Mouse (Mus musculus) embryonic stem cell, embryonic (primary cell): ENCODE data around the gene Opn1mw.
"Not testable (repeated sequence)": the region's sequence is repeated elsewhere in the genome, so short reads cannot be mapped to it uniquely, and the experiment has no call there.

Source experiments
- CTCF ChIA-PET, 4 experiments: fragments of 300-600 bp in 2 of 4; fragments of 350-600 bp in 2 of 4; sonication (Branson Sonifier 250); formaldehyde crosslinking; loops; one replicate each; lab custom pipeline; 2022; ENCODE audit warnings: inconsistent platforms in 2 of 4; lab: Charles Lee
- POLR2A ChIA-PET, 4 experiments: fragments of 300-600 bp in 2 of 4; fragments of 350-600 bp in 2 of 4; sonication (Branson Sonifier 250); formaldehyde crosslinking; loops; one replicate each; lab custom pipeline; 2022; ENCODE audit warnings: antibody characterized with exemption in 4 of 4, inconsistent platforms in 1 of 4; lab: Charles Lee

Gene Opn1mw

DNA sequence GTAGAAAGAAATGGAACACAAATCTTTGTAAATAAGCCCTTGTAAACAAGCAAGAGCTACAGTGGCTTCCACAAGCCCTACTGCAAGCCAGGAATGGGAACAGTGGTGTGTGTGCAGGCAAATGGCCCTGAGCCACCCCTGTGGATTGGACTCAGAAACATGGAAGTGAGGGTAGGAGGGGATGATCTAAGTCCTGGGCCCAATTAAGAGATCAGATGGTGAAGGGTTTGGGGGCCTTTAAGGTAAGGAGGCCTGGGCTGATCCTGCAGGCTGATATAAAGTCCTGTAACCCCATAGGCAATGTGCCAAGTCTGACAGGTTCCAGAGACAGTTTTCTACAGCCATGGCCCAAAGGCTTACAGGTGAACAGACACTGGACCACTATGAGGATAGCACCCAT is at the start of gene Opn1mw:
Opn1mw (plus strand) TSS at position 301 of the 400 bp plus-strand sequence.
- ChIA-PET CTCF (no interaction called here), POLR2A (no interaction called here)

DNA sequence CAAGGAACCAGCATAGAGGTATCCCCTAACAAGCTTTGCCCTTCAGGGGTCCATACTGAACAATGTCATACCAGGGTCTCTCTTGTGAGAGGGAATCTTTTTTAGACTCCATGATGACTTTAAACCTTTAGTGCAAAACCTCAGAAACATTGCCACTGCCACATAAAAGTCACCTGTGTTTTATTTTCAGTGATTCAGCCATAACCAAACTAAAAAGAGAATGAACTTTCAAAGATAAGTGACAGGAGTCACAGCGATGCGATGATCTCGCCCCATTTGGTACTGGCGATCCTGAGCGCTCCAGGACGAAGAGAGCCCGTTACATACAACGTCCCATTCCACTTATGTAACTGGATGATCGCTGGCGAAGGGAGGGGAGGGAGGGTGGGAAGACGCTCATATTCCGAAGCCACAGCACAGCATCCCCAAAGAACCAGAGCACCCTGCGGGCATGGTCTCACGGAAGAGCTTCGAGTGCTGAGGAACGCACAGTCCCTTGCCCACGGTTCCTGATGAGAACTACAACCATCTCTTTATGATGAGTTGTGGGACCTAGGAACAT is 42.9 kb upstream of the Opn1mw start:
- ChIA-PET POLR2A (interaction anchor here in 3 of 4 experiments (0.6 to 2.3 kb wide), 40 partner anchors 8 to 625 kb away, joined by 3 to 22 read pairs (median 4); partner anchors contain the start of genes Irak1 (in 3 of the 3), Rpl10 (in 3 of the 3), G6pdx (in 2 of the 3) and Hcfc1 (in 2 of the 3)), CTCF (interaction anchor here in 2 of 4 experiments (1.5 to 1.9 kb wide), 2 partner anchors 60 to 164 kb away, joined by 4 to 6 read pairs; partner anchors contain the start of gene Irak1 (in 1 of the 2))

DNA sequence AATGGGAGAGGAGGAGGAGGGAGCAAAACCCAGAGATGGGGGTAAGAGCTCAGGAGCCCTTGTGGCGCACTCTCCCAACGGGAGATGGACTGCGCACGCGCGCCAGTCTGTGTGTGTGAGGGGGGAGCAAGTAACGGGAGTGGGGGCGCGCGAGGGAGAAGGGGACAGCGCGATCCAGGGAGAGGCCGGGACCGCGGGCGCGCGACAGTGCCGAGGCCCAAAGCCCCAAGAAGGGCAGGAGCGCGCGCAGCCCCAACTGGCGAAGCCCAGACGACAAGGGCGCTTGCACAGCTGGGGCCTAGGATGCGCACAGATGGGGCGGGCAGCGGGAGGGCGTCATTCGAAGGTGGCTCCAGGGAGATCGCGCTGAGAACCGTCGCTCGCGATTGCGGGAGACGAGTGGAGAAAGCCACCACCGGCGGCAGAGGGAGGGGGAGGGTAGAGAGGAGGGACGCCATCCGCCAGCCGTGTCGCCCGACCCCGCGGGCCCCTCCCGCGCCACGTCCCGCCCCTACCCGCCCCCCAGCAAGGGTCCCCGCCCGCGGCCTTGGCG is 42.2 kb upstream of the Opn1mw start:
- ChIA-PET POLR2A (interaction anchor here (0.6 to 2.3 kb wide), 47 partner anchors 8 to 683 kb away, joined by 3 to 22 read pairs (median 4); partner anchors contain the start of genes Irak1 (in 3 of the 4), G6pdx (in 2 of the 4), Hcfc1 (in 2 of the 4) and Rpl10 (in 2 of the 4)), CTCF (interaction anchor here in 2 of 4 experiments (1.5 to 1.9 kb wide), 2 partner anchors 61 to 164 kb away, joined by 4 to 6 read pairs; partner anchors contain the start of gene Irak1 (in 1 of the 2))

DNA sequence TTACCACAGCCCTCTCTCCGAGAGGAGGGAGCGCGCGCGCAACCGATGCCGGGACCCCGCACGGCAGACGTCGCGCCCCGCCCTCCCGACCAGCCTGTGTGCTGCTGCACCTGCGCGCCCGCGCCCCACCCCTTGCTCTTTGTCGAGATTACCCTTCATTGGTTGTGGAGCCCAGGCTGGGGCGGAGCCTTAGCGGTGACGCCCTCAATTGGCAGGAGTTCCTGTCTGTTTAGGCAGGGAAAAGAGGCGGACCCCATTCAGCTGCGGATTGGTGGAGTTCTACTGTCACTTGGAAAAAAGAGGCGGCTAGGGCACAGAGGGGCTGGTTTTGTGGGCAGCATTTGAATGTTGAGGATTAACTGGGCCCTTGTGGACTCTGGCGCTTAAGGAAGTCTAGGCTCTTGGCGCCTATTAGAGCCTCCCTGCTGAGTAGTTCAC is 41.6 kb upstream of the Opn1mw start:
- POLR2A ChIA-PET = interaction anchor here (0.8 to 2.3 kb wide), 26 partner anchors 9 to 684 kb away, joined by 3 to 22 read pairs (median 5); partner anchors contain the start of genes Irak1 (in 3 of the 4), Hcfc1 (in 2 of the 4), Rpl10 (in 2 of the 4) and G6pdx (in 1 of the 4)
- CTCF ChIA-PET = interaction anchor here in 2 of 4 experiments (1.5 to 1.9 kb wide), 2 partner anchors 62 to 163 kb away, joined by 4 to 6 read pairs; partner anchors contain the start of gene Irak1 (in 1 of the 2)

DNA sequence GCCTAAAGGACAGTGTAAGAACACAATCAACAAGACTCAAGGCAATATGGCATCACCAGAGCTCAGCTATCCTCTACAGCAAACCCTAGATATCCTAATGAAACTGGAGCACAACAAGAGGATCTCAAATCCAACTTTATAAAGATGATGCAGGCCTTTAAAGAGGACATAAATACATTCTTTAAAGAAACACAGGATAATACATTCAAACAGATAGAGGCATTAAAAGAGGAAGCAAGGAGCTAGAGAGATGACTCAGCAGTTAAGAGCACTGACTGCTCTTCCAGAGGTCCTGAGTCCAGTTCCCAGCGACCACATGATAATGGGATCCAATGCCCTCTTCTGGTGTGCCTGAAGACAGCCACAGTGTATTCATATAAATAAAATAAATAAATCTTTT is 32.1 kb upstream of the Opn1mw start:
- POLR2A ChIA-PET = interaction anchor here (0.5 to 1.8 kb wide), 8 partner anchors 9 to 530 kb away, joined by 3 to 6 read pairs (median 4); partner anchors contain the start of gene Rpl10 (in 1 of the 4)

DNA sequence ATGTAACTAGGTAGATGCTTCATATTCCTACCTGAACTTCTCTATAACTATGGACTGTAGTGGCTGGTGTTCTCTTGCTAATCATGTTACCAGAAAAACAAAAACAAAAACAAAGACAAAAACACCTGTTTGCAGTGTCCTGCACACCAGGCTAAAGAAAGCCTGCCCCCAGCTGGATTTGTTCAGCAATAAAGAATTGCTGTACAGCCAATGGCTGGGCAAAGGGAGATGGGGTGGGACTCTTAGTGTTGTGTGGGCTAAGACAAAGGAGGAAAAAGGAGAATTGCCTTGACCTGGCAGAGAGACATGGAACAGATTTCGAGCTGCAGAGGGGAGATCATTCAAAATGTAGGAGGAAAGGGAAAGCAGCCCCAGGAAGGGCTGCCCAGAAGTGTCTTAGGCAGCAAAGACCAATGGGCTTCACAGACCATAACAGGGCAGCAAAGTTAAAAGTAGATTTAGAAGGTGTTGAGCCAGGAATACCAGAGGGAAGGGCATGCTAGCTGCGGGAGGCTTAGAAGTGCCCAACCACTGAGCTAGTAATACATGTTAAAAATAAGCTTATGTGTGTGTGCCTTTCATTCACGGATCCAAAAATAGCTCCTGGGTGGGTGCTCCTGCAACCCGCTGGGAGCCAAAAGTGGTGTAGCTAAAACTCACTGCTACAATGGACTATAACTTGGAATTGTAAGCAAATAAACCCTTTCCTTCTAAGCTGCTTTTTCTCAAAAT is 23.6 kb upstream of the Opn1mw start:
- ChIA-PET POLR2A (interaction anchor here in 3 of 4 experiments (0.6 to 1.4 kb wide), 3 partner anchors 167 to 432 kb away, joined by 3 to 5 read pairs (median 3); partner anchors contain the start of gene Rpl10 (in 2 of the 3)), CTCF (no interaction called here)

More for the DNA sequence above, 32.1 kb upstream of the Opn1mw start:
- CTCF ChIA-PET = interaction anchor here in 2 of 4 experiments (0.6 to 0.7 kb wide), 2 partner anchors 17 to 146 kb away, joined by 3 to 5 read pairs; no protein-coding TSS in a partner anchor

DNA sequence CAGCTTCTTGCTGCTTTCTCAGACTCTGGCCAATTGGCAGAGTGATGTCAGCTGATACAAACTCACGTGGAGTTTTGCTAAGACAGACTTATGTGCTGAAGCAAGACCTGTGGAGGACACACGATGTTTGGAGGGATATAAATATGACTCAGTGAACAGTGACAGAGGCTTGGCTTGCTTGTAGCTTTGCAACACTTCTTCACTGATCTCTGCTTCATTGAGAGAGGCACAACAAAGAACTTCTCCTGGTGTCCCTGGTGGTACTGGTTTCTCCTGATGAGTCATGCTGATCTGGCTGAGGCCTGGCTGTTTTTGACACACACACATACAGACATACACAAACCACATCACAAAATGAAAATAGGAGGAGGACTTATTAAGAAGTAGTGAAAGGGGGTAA is 21.3 kb upstream of the Opn1mw start:
- CTCF ChIA-PET = no interaction called here
- POLR2A ChIA-PET = no interaction called here

DNA sequence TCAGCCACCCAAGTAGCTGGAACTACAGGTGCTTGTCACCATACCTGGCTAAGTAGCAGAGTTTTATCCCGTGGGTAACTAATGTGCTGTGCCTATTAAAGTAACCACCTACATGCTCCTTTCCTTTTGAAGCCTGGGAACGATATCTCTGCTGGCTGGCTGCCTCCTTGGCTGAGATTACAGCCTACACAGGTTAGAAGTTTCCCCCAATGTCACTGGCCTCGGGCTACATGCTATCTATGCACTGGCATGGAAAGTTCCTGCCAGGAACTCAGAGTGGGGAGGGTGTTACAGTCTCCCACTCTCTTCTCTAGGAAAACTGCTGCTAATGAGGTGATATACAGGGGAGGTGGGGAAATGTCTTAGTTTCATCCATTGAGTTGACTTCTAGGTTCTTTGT is 18.5 kb upstream of the Opn1mw start:
- ChIA-PET POLR2A (no interaction called here), CTCF (no interaction called here)

DNA sequence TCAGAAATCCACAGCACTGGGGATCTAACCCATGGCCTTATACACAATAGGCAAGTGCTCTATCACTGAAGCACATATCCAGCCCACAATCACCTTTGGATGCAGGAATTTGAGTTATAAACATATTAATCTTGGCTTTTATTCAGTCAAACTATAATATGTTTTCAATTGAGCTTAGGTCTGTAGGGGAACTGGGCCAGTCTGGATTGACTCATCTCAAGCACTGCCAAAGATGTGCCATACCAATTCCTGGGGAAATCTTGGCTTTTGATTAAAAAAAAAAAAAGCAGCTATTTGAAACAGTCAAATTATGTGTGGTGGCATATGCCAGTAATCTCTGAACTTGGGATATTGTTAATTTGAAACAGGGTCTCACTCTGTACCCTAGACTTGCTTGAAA is 13.2 kb upstream of the Opn1mw start:
- ChIA-PET CTCF (interaction anchor here in 1 of 4 experiments (0.5 kb wide), 1 partner anchor 32 kb away, joined by 3 read pairs; no protein-coding TSS in a partner anchor), POLR2A (interaction anchor here in 1 of 4 experiments (0.7 kb wide), 1 partner anchor 70 kb away, joined by 3 read pairs; no protein-coding TSS in a partner anchor)

DNA sequence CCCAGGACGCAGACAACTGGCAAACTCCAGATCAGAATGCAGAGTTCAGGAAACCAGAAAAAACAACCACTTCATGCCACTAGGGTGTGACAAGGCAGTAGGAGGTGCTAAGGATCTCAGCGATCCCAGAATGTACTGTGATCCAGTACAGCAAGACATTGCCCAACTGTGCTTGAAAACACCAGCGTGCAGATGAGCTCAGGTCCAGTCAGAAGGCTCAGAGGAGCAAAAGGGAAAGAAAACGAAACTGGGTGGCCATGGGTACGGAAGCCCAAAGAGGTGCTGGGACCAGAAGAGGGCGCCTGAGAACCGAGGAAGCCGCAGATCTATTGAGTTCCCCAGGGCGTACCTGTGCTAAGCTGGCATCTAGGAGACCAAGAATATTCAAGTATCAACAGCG is 11.8 kb upstream of the Opn1mw start:
- POLR2A ChIA-PET = interaction anchor here in 2 of 4 experiments (0.6 to 1.2 kb wide), 5 partner anchors 17 to 278 kb away, joined by 3 to 4 read pairs (median 3); partner anchors contain the start of genes Fam3a (in 1 of the 2), Fam50a (in 1 of the 2), Ikbkg (in 1 of the 2) and Rpl10 (in 1 of the 2)
- CTCF ChIA-PET = interaction anchor here in 3 of 4 experiments (0.5 to 1.7 kb wide), 10 partner anchors 78 to 345 kb away, joined by 3 to 10 read pairs (median 5); no protein-coding TSS in a partner anchor

DNA sequence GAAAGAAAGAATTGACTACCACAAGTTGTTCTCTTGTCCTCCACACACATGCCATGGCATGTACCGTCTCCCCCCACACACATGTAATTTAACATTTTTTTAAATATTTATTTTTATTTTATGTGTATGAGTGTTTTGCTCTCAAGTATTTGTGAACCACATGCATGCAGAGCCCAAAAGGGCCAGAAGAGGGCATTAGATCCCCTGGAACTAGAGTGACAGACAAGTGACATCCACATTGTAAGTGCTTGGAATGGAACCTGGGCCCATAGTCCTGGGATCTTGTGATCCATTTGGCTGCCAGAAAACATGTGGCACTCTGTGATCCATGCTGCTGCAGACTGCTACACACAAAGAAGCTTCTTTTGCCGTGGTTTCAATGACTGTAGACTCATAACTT is 2.3 kb upstream of the Opn1mw start:
- ChIA-PET POLR2A (interaction anchor here in 1 of 4 experiments (0.6 to 1.2 kb wide), 4 partner anchors 121 to 244 kb away, joined by 3 to 4 read pairs (median 3); partner anchors contain the start of gene Rpl10), CTCF (interaction anchor here in 3 of 4 experiments (0.6 to 1.6 kb wide), 4 partner anchors 288 to 1015 kb away, joined by 3 to 8 read pairs (median 3); no protein-coding TSS in a partner anchor)

DNA sequence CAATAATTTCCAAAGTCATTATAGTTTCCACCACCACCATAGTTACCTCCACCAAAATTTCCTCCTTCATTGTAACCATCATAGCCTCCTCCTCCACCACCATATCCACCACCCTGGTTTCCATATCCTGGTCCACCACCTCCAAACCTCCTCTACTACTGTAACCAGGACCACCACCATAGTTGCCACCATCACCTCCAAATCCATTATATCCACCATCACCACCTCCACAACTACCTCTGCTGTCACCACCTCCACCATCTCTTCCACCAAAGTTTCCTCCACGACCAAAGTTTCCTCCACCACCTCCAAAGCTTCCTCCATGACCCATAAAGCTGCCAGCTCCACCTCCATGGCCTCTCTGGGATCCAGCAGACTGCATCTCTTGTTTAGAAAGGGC is 8.0 kb downstream of the Opn1mw start, which contains the start of gene Mecp2:
Mecp2 (minus strand) TSS at position 101 of the 400 bp plus-strand sequence.
- CTCF ChIA-PET, POLR2A ChIA-PET: not testable (repeated sequence)

DNA sequence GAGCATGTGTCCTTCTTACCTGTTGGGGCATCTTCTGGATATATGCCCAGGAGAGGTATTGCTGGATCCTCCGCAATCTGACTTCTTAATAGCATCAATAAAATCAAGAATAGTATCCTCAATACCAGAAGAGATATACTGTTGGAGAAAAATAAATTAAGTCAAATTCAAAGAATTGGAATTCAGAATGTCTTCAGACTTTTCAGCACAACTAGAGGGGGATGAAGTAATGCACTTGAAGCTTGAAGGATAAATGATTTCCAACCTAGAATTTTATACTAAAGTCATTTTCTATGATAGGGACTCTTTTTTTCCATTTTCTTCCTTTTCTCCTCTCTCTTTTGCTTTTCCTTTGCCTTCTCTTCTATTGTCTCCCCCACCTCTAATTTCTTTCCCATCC is 40.5 kb downstream of the Opn1mw start, which contains the start of gene Tex28:
Tex28 (minus strand) TSS at position 101 of the 400 bp plus-strand sequence.
- ChIA-PET POLR2A (no interaction called here), CTCF (no interaction called here)

DNA sequence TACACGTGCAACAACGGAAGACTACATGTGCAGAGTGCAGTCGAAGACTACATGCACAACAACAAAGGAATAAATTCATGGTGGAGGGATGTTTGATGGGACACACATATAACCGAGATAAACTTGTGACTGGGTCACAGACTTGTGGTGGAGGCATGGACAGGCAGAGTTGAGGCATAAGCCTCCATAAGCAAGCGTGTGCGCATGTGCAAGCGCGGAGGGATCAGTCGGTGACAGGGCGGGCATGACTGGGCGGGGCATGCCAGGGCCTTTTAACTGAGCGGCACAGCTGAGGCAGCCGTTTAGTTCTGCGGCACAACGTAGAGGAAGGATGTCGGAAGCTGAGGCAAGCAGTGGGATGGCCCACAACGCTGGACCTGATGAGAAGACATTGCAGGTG is 49.7 kb downstream of the Opn1mw start, which contains the start of gene Tktl1:
Tktl1 (plus strand) TSS at position 301 of the 400 bp plus-strand sequence.
- ChIA-PET CTCF (interaction anchor here in 1 of 4 experiments (0.7 kb wide), 1 partner anchor 17 kb away, joined by 3 read pairs; no protein-coding TSS in a partner anchor), POLR2A (interaction anchor here in 1 of 4 experiments (1.5 kb wide), 1 partner anchor 78 kb away, joined by 3 read pairs; the partner anchor contains the start of gene Emd)
